Mouse (Mus musculus): Measurements from ENCODE around the gene Car10.

- no peak for TF ChIP-seq CTCF (IDR thresholded peaks at IDR 0.05; ENCODE audit: low read depth)
- no peak for TF ChIP-seq EP300 (optimal IDR thresholded peaks at IDR 0.05)
Measured at GRCm38 (mm10) chr11:93497896-93498295, 400.1 kb downstream of the Car10 start.
